20 mouse cellular contexts compared by ENCODE assay signal in genomic region chr6:50352812-50353211, GRCm38 (mm10).
A peak's percentile ranks its signal among the peaks of the same experiment; 100 is the strongest.
DNase-seq lines count a peak whose midpoint lies in the region; ATAC-seq lines count a peak whose summit lies in the region.
"Had no signal": no experiment of that assay in that cellular context is flagged by ENCODE, and none has a peak within 500 bp of the region (broad histone marks: within the 10 kb centered on the region; RNA-seq: fewer than 3 reads in every experiment).

No protein-coding gene starts in this region.

- peak; percentile 80 for ATAC-seq in megakaryocyte, adult 5-6 weeks (ENCODE audit: poor library complexity, severe bottlenecking)
- ATAC-seq: activated CD4-positive, CD25-positive, alpha-beta regulatory T cell, adult 4 months; CD4-positive, CD25-positive, alpha-beta regulatory T cell, adult 4 months; forebrain, embryonic 13.5 days; forebrain, postnatal 0 days; intestine, embryonic 15.5 days; Patski had no signal

- DNase-seq in A20 (ENCODE audit: low read depth, low spot score) = peak; percentile 43
- DNase-seq in c-Kit-positive CD71-negative TER-119-negative erythroid progenitor cells, embryonic 14.5 days (ENCODE audit: low read depth) = peak; percentile 13
- peak; percentile 39 for DNase-seq in splenic B cell, adult 2 months (ENCODE audit: low read depth, low spot score)
- DNase-seq in cerebellum, postnatal 14 days = no peak
- DNase-seq in kidney, postnatal 36 days = no peak
- no peak for DNase-seq in heart, adult 9 months (ENCODE audit: low spot score in 2 of 2)
- DNase-seq: adrenal gland, postnatal 25 days; cerebellum, adult 2 months; cerebellum, postnatal 10 days; forebrain, postnatal 0 days; gastrocnemius, postnatal 25 days; heart, adult 11 months; heart, postnatal 10 days had no signal

- H3K27me3 ChIP-seq in splenic B cell, adult 2 months (ENCODE audit: control insufficient read depth, insufficient read depth, low read length, poor library complexity, severe bottlenecking) = no peaks in the 10 kb centered on the region
- H3K27me3 ChIP-seq: embryonic facial prominence, embryonic 13.5 days; forebrain, embryonic 13.5 days; intestine, embryonic 15.5 days; Patski had no signal

- H3K36me3 ChIP-seq in splenic B cell, adult 2 months (ENCODE audit: control insufficient read depth, insufficient read depth, low read length, poor library complexity, severe bottlenecking) = no peaks in the 10 kb centered on the region
- H3K36me3 ChIP-seq: embryonic facial prominence, embryonic 13.5 days; intestine, embryonic 15.5 days had no signal

Comparison
In these comparisons a context has a peak if more than half of its experiments do, and no peak if none do; other contexts are left out.
1. DNase-seq: peak in A20 (single experiment), c-Kit-positive CD71-negative TER-119-negative erythroid progenitor cells, embryonic 14.5 days (single experiment) and splenic B cell, adult 2 months (single experiment); none in cerebellum, postnatal 14 days (0 of 2), kidney, postnatal 36 days (0 of 2) and heart, adult 9 months (0 of 2).